Mouse (Mus musculus): Measurements from ENCODE around the gene Frmd5. TPM values are rescaled to one million over a fixed set of nuclear protein-coding genes. Genes with fewer than 3 reads are reported as not detected.
"Not testable (repeated sequence)": the region's sequence is repeated elsewhere in the genome, so short reads cannot be mapped to it uniquely, and the experiment has no call there.

Frmd5 gene
- total and polyA plus RNA-seq, 2 experiments from 2014 or later = 125 to 231 TPM

- H3K4me2 ChIP-seq (ENCODE audit: low read depth, low read length) = no peak overlapping the region
- DNase-seq (ENCODE audit: low spot score) (no peak), ATAC-seq (ENCODE audit: insufficient read depth, low read depth) (no peak)
- H3K27ac ChIP-seq (ENCODE audit: low read depth) = no peak overlapping the region
- no peak overlapping the region for H3K9ac ChIP-seq (replicated peaks; ENCODE audit: low read depth, low read length)
- TF ChIP-seq CTCF (IDR thresholded peaks at IDR 0.05; ENCODE audit: low read depth) (no peak), EP300 (IDR thresholded peaks at IDR 0.05; ENCODE audit: low read depth) (no peak)
- H3K27me3 ChIP-seq (ENCODE audit: control insufficient read depth, insufficient read depth, low read length) = no peaks in the 10 kb centered on the region
- H3K36me3 ChIP-seq (replicated peaks; ENCODE audit: control insufficient read depth, insufficient read depth, low read length) = no peaks in the 10 kb centered on the region
- H3K9me3 ChIP-seq (replicated peaks; ENCODE audit: control insufficient read depth, low read length) = no peaks in the 10 kb centered on the region; the same call in 1 of the 2 replicates
- no peaks in the 10 kb centered on the region for H3K4me1 ChIP-seq (ENCODE audit: control insufficient read depth, insufficient read depth)
- 78% methylated on average over 7 of the region's 7 CpGs for WGBS
- no peak overlapping the region for H3K4me3 ChIP-seq (ENCODE audit: low read depth, low read length)
These were observed 14.9 kb upstream of the Frmd5 start for GRCm38 (mm10) chr2:121821787-121822186.

DNA sequence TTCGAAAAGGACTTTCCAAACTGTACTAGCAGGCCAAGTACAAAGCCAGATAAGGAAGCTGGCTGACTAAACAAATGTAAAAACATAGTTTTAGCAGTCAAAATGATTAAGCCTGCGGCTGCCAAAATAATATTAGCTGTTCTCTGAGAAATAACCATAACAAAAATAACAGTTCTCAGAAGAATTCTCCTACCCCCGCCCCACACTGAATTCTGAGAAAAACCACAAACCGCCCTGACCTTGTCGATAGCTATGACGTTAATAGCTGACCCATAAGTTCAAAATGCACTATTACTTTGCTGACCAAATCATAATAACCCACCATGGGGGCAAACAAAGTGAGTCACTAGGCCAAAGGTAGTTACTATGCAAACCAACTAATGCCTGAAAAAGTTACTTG lies 4.0 kb upstream of the Frmd5 start:
- WGBS = 78% methylated on average over 6 of the region's 6 CpGs
- H3K9me3 ChIP-seq (replicated peaks; ENCODE audit: control insufficient read depth, low read length); ATAC-seq (ENCODE audit: insufficient read depth, low read depth); H3K4me3 ChIP-seq (ENCODE audit: low read depth, low read length); H3K4me1 ChIP-seq (ENCODE audit: control insufficient read depth, insufficient read depth); H3K36me3 ChIP-seq (replicated peaks; ENCODE audit: control insufficient read depth, insufficient read depth, low read length); H3K4me2 ChIP-seq (ENCODE audit: low read depth, low read length); H3K9ac ChIP-seq (replicated peaks; ENCODE audit: low read depth, low read length); H3K27ac ChIP-seq (ENCODE audit: low read depth); DNase-seq (ENCODE audit: low spot score): not testable (repeated sequence)
- peaks cover 35% of the 10 kb centered on the region for H3K27me3 ChIP-seq (ENCODE audit: control insufficient read depth, insufficient read depth, low read length)

- 62% methylated on average over 3 of the region's 3 CpGs for WGBS
- Histone ChIP-seq H3K4me3 (ENCODE audit: low read depth, low read length) (no peak overlapping the region), H3K4me2 (ENCODE audit: low read depth, low read length) (no peak overlapping the region), H3K9ac (replicated peaks; ENCODE audit: low read depth, low read length) (no peak overlapping the region), H3K9me3 (replicated peaks; ENCODE audit: control insufficient read depth, low read length) (no peaks in the 10 kb centered on the region), H3K27ac (ENCODE audit: low read depth) (no peak overlapping the region), H3K4me1 (ENCODE audit: control insufficient read depth, insufficient read depth) (0 out of 2 replicates have a peak, but pooled peaks cover 4% of the 10 kb centered on the region), H3K27me3 (ENCODE audit: control insufficient read depth, insufficient read depth, low read length) (peaks cover 48% of the 10 kb centered on the region), H3K36me3 (replicated peaks; ENCODE audit: control insufficient read depth, insufficient read depth, low read length) (no peaks in the 10 kb centered on the region)
- DNase-seq (ENCODE audit: low spot score) (no peak), ATAC-seq (ENCODE audit: insufficient read depth, low read depth) (no peak)
- no peak for TF ChIP-seq EP300 (IDR thresholded peaks at IDR 0.05; ENCODE audit: low read depth)
- no peak for TF ChIP-seq CTCF (IDR thresholded peaks at IDR 0.05; ENCODE audit: low read depth)
These were observed 2.2 kb upstream of the Frmd5 start for GRCm38 (mm10) chr2:121809126-121809525.

GRCm38 (mm10) chr2:121806171-121806943 lies 530 bp downstream of the Frmd5 start:
- peak; percentile 9 for DNase-seq (ENCODE audit: low spot score)
- no peak for TF ChIP-seq CTCF (IDR thresholded peaks at IDR 0.05; ENCODE audit: low read depth)
- TF ChIP-seq EP300 (IDR thresholded peaks at IDR 0.05; ENCODE audit: low read depth) = no peak
- under 1% methylated on average over 53 of the region's 90 CpGs for WGBS

GRCm38 (mm10) chr2:121799051-121799450 lies 7.8 kb downstream of the Frmd5 start:
- 82% methylated on average over 7 of the region's 7 CpGs for WGBS
- Histone ChIP-seq H3K4me2 (ENCODE audit: low read depth, low read length) (no peak overlapping the region), H3K27ac (ENCODE audit: low read depth) (no peak overlapping the region), H3K27me3 (ENCODE audit: control insufficient read depth, insufficient read depth, low read length) (peaks cover 7% of the 10 kb centered on the region; the same call in 1 of the 2 replicates), H3K9ac (replicated peaks; ENCODE audit: low read depth, low read length) (no peak overlapping the region), H3K9me3 (replicated peaks; ENCODE audit: control insufficient read depth, low read length) (no peaks in the 10 kb centered on the region; the same call in 1 of the 2 replicates), H3K36me3 (replicated peaks; ENCODE audit: control insufficient read depth, insufficient read depth, low read length) (no peaks in the 10 kb centered on the region), H3K4me1 (ENCODE audit: control insufficient read depth, insufficient read depth) (no peaks in the 10 kb centered on the region), H3K4me3 (ENCODE audit: low read depth, low read length) (no peak overlapping the region)
- TF ChIP-seq EP300 (IDR thresholded peaks at IDR 0.05; ENCODE audit: low read depth) = no peak
- TF ChIP-seq CTCF (IDR thresholded peaks at IDR 0.05; ENCODE audit: low read depth) = no peak
- DNase-seq (ENCODE audit: low spot score) (no peak), ATAC-seq (ENCODE audit: insufficient read depth, low read depth) (no peak)

More at GRCm38 (mm10) chr2:121806171-121806943, 530 bp downstream of the Frmd5 start:
- peak; percentile 59 for ATAC-seq (ENCODE audit: insufficient read depth, low read depth)
- Histone ChIP-seq H3K4me2 (ENCODE audit: low read depth, low read length) (peak overlapping the region; percentile 82), H3K27ac (ENCODE audit: low read depth) (no peak overlapping the region), H3K4me1 (ENCODE audit: control insufficient read depth, insufficient read depth) (0 out of 2 replicates have a peak, but pooled peaks cover 4% of the 10 kb centered on the region), H3K27me3 (ENCODE audit: control insufficient read depth, insufficient read depth, low read length) (peaks cover 55% of the 10 kb centered on the region), H3K4me3 (ENCODE audit: low read depth, low read length) (peak overlapping the region; percentile 56), H3K36me3 (replicated peaks; ENCODE audit: control insufficient read depth, insufficient read depth, low read length) (no peaks in the 10 kb centered on the region), H3K9ac (replicated peaks; ENCODE audit: low read depth, low read length) (0 out of 2 replicates have a peak overlapping the region, but pooled peaks have one; percentile 27), H3K9me3 (replicated peaks; ENCODE audit: control insufficient read depth, low read length) (no peaks in the 10 kb centered on the region)
